ENCODE assay signal across 9 mouse cellular contexts in genomic region chr19:56422476-56423338, GRCm38 (mm10). TPM values are rescaled to one million over a fixed set of nuclear protein-coding genes. Genes with fewer than 3 reads are reported as not detected.
DNase-seq lines count a peak whose midpoint lies in the region; ATAC-seq and TF ChIP-seq lines count a peak whose summit lies in the region.
"Had no signal": no experiment of that assay in that cellular context is flagged by ENCODE, and none has a peak within 500 bp of the region (broad histone marks: within the 10 kb centered on the region; RNA-seq: fewer than 3 reads in every experiment).

No protein-coding gene starts in this region.

- 0 out of 2 replicates have a peak overlapping the region, but pooled peaks have one; percentile 18 for H3K27ac ChIP-seq in forebrain, embryonic 15.5 days (replicated peaks)
- no peak overlapping the region for H3K27ac ChIP-seq in hindbrain, embryonic 11.5 days (ENCODE audit: low read depth, low read length)
- H3K27ac ChIP-seq in lung, postnatal 0 days (ENCODE audit: low read length) = no peak overlapping the region

- TF ChIP-seq CTCF in lung, postnatal 0 days (IDR thresholded peaks at IDR 0.05) = peak; percentile 87

- no peaks in the 10 kb centered on the region for H3K27me3 ChIP-seq in forebrain, embryonic 15.5 days
- H3K27me3 ChIP-seq in hindbrain, embryonic 11.5 days (ENCODE audit: control insufficient read depth, insufficient read depth, low read length) = no peaks in the 10 kb centered on the region
- no peaks in the 10 kb centered on the region for H3K27me3 ChIP-seq in lung, postnatal 0 days (replicated peaks; ENCODE audit: insufficient read depth, low read length)
- H3K27me3 ChIP-seq: megakaryocyte, embryonic 14.5 days had no signal

- H3K4me3 ChIP-seq in forebrain, embryonic 15.5 days = no peak overlapping the region
- no peak overlapping the region for H3K4me3 ChIP-seq in hindbrain, embryonic 11.5 days (ENCODE audit: low read depth, low read length)
- no peak overlapping the region for H3K4me3 ChIP-seq in lung, postnatal 0 days (ENCODE audit: low read depth, low read length)
- H3K4me3 ChIP-seq: megakaryocyte, embryonic 14.5 days had no signal

- no peaks in the 10 kb centered on the region for H3K9me3 ChIP-seq in forebrain, embryonic 15.5 days
- no peaks in the 10 kb centered on the region for H3K9me3 ChIP-seq in hindbrain, embryonic 11.5 days (ENCODE audit: control insufficient read depth, low read length)
- no peaks in the 10 kb centered on the region for H3K9me3 ChIP-seq in lung, postnatal 0 days (ENCODE audit: low read length)
- H3K9me3 ChIP-seq: megakaryocyte, embryonic 14.5 days had no signal

- peak; percentile 26 for DNase-seq in MEL-GATA-1-ER (ENCODE audit: extremely low read depth, low read depth)
- peak; percentile 64 for DNase-seq in cerebellum, adult 11-12 months
- peak; percentile 89 for DNase-seq in hindbrain, embryonic 11.5 days (ENCODE audit: low spot score)
- DNase-seq in layer of hippocampus, adult 9-11 months = peak; percentile 84
- DNase-seq in lung, postnatal 0 days (ENCODE audit: low spot score) = peak; percentile 83
- DNase-seq in retina, adult 2 months (ENCODE audit: low read depth, low spot score) = peak; percentile 64
- peak; percentile 70 for DNase-seq in thymus, postnatal 14 days

- WGBS in forebrain, embryonic 15.5 days = 41% methylated on average over 14 of the region's 14 CpGs
- 31% methylated on average over 14 of the region's 14 CpGs for WGBS in hindbrain, embryonic 11.5 days
- WGBS in lung, postnatal 0 days = 32% methylated on average over 14 of the region's 14 CpGs

- TF ChIP-seq EP300 in lung, postnatal 0 days (IDR thresholded peaks at IDR 0.05) = no peak

- H3K36me3 ChIP-seq in forebrain, embryonic 15.5 days = no peaks in the 10 kb centered on the region
- no peaks in the 10 kb centered on the region for H3K36me3 ChIP-seq in hindbrain, embryonic 11.5 days (ENCODE audit: control insufficient read depth, insufficient read depth, low read length)
- no peaks in the 10 kb centered on the region for H3K36me3 ChIP-seq in lung, postnatal 0 days (ENCODE audit: insufficient read depth, low read length)

- peaks cover 20% of the 10 kb centered on the region for H3K4me1 ChIP-seq in forebrain, embryonic 15.5 days
- 0 out of 2 replicates have a peak, but pooled peaks cover 2% of the 10 kb centered on the region for H3K4me1 ChIP-seq in hindbrain, embryonic 11.5 days (replicated peaks; ENCODE audit: control insufficient read depth, insufficient read depth, low read length)
- no peaks in the 10 kb centered on the region for H3K4me1 ChIP-seq in lung, postnatal 0 days (ENCODE audit: insufficient read depth, low read depth, low read length)

- no peak overlapping the region for H3K9ac ChIP-seq in forebrain, embryonic 15.5 days (replicated peaks)
- H3K9ac ChIP-seq in hindbrain, embryonic 11.5 days (ENCODE audit: low read depth, low read length) = no peak overlapping the region
- H3K9ac ChIP-seq in lung, postnatal 0 days (replicated peaks; ENCODE audit: low read depth) = no peak overlapping the region

- H3K4me2 ChIP-seq in forebrain, embryonic 15.5 days (replicated peaks) = no peak overlapping the region
- H3K4me2 ChIP-seq in hindbrain, embryonic 11.5 days (replicated peaks; ENCODE audit: low read depth, low read length) = no peak overlapping the region
- no peak overlapping the region for H3K4me2 ChIP-seq in lung, postnatal 0 days (replicated peaks; ENCODE audit: low read depth, low read length)

- peak; percentile 51 for ATAC-seq in forebrain, embryonic 15.5 days (replicated peaks)
- peak; percentile 54 for ATAC-seq in hindbrain, embryonic 11.5 days (ENCODE audit: low FRiP score)
- peak; percentile 64 for ATAC-seq in lung, postnatal 0 days

RNA-seq across cellular contexts. Expression of gene Casp7, which starts 25.8 kb away (rescaled TPM):
- 14.7 TPM in 2 replicates for polyA plus RNA-seq in forebrain, embryonic 15.5 days (2015; fragmentation: Nextera tagmentation; extraction: Ambion mirVana)
- 16.5 and 16.6 TPM in 2 replicates for polyA plus RNA-seq in hindbrain, embryonic 11.5 days (2014; fragmentation: Nextera tagmentation; extraction: Ambion mirVana)
- polyA plus RNA-seq in lung, postnatal 0 days (2015; fragmentation: Nextera tagmentation; extraction: Ambion mirVana) = 21.8 and 25.8 TPM in 2 replicates

RNA-seq across cellular contexts. Expression of gene Nrap, which starts 32.9 kb away (rescaled TPM):
- polyA plus RNA-seq in forebrain, embryonic 15.5 days (2015; fragmentation: Nextera tagmentation; extraction: Ambion mirVana) = 0.41 and 0.45 TPM in 2 replicates
- polyA plus RNA-seq in hindbrain, embryonic 11.5 days (2014; fragmentation: Nextera tagmentation; extraction: Ambion mirVana) = 0.15 and 0.22 TPM in 2 replicates
- 0.53 and 0.62 TPM in 2 replicates for polyA plus RNA-seq in lung, postnatal 0 days (2015; fragmentation: Nextera tagmentation; extraction: Ambion mirVana)

RNA-seq across cellular contexts. Expression of gene Plekhs1, which starts 38.7 kb away (rescaled TPM):
- polyA plus RNA-seq in forebrain, embryonic 15.5 days (2015; fragmentation: Nextera tagmentation; extraction: Ambion mirVana) = 0.17 TPM in 1 of 2 replicates, not detected in the other
- 0.18 TPM in 1 of 2 replicates, not detected in the other for polyA plus RNA-seq in hindbrain, embryonic 11.5 days (2014; fragmentation: Nextera tagmentation; extraction: Ambion mirVana)
- 0.11 and 0.21 TPM in 2 replicates for polyA plus RNA-seq in lung, postnatal 0 days (2015; fragmentation: Nextera tagmentation; extraction: Ambion mirVana)

Comparison
In these comparisons a context has a peak if more than half of its experiments do, and no peak if none do; other contexts are left out.
1. DNase-seq: peak in every context shown above with its lines; median percentile 89 in hindbrain, embryonic 11.5 days; 84 in layer of hippocampus, adult 9-11 months; 83 in lung, postnatal 0 days; 70 in thymus, postnatal 14 days; 64 in cerebellum, adult 11-12 months; 64 in retina, adult 2 months; 26 in MEL-GATA-1-ER.